Mouse (Mus musculus) cerebellum, adult 2 months (tissue): ENCODE measurements around the gene Rnls.

Source experiments
- CTCF ChIP-seq: fragments of 200-500 bp; IDR thresholded peaks from 2 replicates; pipeline ENCODE4 v1.5.1; 2011; ENCODE audit warnings: low read depth, mild to moderate bottlenecking, control low read depth, low read length, moderate library complexity, borderline replicate concordance; ENCODE audit not compliant: insufficient read depth
- POLR2A ChIP-seq: fragments of 200-500 bp; IDR thresholded peaks from 2 replicates; pipeline ENCODE4 v1.6.1; 2011; ENCODE audit warnings: low read length, control low read depth, borderline replicate concordance; ENCODE audit not compliant: insufficient read depth

GRCm38 (mm10) chr19:33224181-33225001, 167.7 kb downstream of the Rnls start:
- peak; percentile 75; the same call in 1 of the 2 replicates for TF ChIP-seq POLR2A
- no peak for TF ChIP-seq CTCF
